Mouse (Mus musculus) kidney, adult 2 months (tissue): ENCODE data around the gene Golim4.

Source experiments
- CTCF ChIP-seq: fragments of 200-500 bp; conservative IDR thresholded peaks from 2 replicates; pipeline ENCODE4 v1.5.1; 2011; ENCODE audit warnings: low read depth, mild to moderate bottlenecking, control low read depth, low read length, moderate library complexity, mixed read lengths; ENCODE audit not compliant: insufficient read depth, insufficient read length
- POLR2A ChIP-seq: fragments of 200-500 bp; IDR thresholded peaks from one replicate; pipeline ENCODE4 v1.6.1; 2011; ENCODE audit warnings: low read depth, low read length, control low read depth

DNA sequence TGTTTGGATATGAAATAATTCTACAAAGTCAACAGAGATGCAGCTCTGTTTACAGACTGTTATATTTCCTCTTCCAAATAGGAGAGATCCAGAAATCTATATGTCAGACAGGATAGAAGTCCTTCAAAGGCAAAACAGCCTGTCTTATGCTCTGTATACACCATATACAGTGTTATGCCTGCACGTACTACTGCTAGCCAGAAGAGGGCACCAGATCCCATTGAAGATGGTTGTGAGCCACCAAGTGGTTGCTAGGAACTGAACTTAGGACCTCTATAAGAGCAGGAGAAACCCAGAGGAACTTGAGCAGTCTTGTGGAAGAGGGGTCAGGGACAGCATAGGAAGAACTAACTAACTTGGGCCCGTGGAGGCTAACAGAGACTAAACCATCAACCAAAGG lies 77.5 kb downstream of the Golim4 start:
- TF ChIP-seq POLR2A (no peak), CTCF (peak; percentile 28; the same call in 1 of the 2 replicates)
